Mouse (Mus musculus): Measurements from ENCODE around the gene Slc25a45. TPM values are rescaled to one million over a fixed set of nuclear protein-coding genes. Genes with fewer than 3 reads are reported as not detected.

Slc25a45 gene
- total RNA-seq (2021) = 1 to 10 TPM; 3.5 to 3.6 TPM
- long read RNA-seq, experiment 1, partial matches to known transcripts = 0 of 2 reads
- long read RNA-seq, experiment 1, other reads (novel, unspliced or antisense) = 0 of 2 reads
- long read RNA-seq, experiment 2, partial matches to known transcripts = 0 of 2 reads
- long read RNA-seq, experiment 2, other reads (novel, unspliced or antisense) = 0 of 2 reads

DNA sequence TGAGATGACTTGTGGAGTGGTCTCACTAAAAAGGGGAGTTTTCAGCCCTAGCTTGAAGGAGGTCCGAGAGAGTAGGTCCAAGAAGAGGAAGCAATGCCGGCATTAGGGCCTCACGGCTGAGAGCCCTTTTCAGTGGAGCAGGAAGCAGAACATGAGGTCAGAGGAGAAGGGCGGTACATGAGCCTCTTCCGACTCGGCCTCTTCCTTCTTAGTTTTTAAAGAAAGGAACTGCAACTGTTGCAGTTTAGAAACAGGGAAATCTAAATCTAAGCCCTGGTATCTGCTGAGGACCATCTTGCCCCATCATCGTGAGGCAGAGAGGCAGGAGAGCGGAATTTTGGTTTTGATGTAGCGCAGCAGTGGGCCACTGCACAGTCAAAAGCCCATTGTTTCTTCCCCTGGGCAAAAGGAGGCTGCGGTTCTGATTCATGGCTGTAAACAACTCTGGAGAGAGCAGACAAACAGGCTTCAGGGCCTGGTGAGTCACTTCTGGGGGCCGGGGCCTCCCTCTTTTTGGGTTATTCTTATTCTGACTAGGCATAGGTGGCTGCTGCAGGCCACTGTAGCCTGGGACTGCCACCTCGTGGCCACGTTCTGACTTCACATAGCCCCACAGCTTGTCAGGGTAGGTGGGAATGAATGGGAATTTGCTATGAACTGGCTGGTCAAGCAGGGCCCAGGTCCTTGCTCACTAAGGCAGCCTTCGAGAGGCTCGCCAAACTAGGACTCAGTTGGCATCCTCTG, at the start of gene Slc25a45:
Gene Slc25a45, plus strand, starts transcription at position 191 of the 744 bp plus-strand sequence.
- H3K4me3 ChIP-seq = peak within 1 kb of the TSS; percentile 33
- peak; percentile 88 for TF ChIP-seq CTCF (conservative IDR thresholded peaks at IDR 0.05)
- peak; percentile 68 to 75 for DNase-seq (ENCODE audit: low spot score in 2 of 2)
- peak within 1 kb of the TSS; percentile 89 for H3K27ac ChIP-seq

DNA sequence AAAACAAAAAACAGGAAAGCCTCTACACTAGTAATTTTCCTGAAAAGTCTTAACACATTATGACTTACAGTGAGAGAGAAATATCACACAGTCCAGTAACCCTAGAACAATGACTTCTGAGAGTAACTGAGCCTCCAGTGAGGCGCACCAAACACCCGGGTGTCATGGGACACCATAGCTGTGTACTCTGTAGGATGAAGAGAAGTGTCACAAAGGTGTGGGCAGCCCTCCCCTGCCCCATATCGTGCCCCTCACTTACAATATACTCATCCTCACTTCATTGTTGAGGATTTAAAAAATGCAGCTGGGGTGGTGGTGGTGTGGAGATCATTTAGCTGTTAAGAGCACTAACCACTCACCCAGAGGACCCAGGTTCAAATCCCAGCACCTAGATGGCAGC, 49.5 kb upstream of the Slc25a45 start:
- Histone ChIP-seq H3K27ac (no peak overlapping the region), H3K4me3 (no peak overlapping the region)
- DNase-seq (ENCODE audit: low spot score in 2 of 2) = no peak
- no peak for TF ChIP-seq CTCF (conservative IDR thresholded peaks at IDR 0.05)

DNA sequence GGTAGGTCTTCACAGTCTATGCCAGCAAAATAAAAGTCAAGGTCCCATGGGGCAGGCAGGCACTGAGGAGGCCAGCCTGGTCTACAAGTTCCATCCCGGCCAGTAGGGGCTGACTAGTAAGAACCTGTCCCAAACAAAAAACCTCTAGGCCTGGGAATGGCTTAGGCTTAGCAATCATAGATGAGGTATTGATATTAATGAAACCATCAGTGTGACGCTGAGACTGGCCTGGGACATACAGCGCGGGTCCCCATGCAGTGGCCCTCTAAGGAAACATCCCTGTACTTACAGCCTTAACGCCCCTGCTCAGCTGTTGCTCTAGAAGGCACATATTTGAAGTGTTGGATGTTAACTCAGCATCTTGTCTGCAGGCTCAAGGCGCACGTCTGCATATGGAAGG, 48.7 kb upstream of the Slc25a45 start:
- no peak for TF ChIP-seq CTCF (conservative IDR thresholded peaks at IDR 0.05)
- H3K4me3 ChIP-seq = no peak overlapping the region
- no peak overlapping the region for H3K27ac ChIP-seq
- DNase-seq (ENCODE audit: low spot score in 2 of 2) = no peak

DNA sequence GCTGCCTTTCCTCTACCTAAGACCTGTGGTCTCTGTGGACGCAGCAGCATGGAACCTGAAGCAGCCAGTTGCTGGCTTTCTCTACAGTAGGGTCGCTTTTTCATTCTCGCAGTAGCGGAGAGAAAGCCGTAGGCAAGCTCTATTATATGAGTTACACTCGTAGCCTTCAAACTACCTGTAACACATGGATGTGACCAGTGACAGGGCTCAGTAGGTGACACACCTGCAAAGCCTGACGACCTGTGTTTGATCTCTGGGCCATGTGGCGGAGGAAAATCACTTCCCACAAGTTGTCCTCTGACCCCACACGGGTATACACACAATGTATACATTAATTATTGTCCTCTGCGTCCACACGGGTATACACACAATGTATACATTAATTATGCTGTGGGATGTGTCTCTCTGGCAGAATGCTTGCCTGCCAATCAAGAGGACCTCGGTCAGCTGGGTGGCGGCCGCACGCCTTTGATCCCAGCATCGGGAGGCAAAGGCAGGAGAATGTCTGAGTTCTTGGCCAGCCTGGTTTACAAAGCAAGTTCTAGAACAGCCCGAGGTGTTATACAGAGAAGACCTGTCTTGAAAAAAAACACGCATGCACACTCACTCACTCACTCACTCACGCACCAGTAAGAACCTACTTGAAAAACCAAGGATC, 47.5 kb upstream of the Slc25a45 start:
- no peak for TF ChIP-seq CTCF (conservative IDR thresholded peaks at IDR 0.05)
- Histone ChIP-seq H3K27ac (no peak overlapping the region), H3K4me3 (no peak overlapping the region)
- no peak for DNase-seq (ENCODE audit: low spot score in 2 of 2)

DNA sequence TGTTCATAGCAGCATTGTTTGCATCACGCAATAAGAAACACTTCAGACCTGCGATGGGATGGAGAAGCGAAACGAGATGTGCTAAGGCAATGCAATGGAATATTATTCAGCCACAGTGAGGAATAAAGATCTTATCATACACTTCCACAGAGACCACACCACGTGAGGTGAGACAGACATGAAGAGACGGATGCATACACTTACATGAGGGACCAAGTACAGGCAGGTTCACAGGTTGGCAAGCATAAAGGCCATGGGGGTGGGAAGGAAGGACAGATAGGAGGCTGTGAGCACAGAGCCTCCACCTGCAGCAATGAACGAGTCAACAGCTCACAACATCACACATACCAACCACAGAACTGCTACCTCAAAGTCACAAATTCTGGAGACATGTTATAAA, 46.8 kb upstream of the Slc25a45 start:
- TF ChIP-seq CTCF (conservative IDR thresholded peaks at IDR 0.05) = no peak

DNA sequence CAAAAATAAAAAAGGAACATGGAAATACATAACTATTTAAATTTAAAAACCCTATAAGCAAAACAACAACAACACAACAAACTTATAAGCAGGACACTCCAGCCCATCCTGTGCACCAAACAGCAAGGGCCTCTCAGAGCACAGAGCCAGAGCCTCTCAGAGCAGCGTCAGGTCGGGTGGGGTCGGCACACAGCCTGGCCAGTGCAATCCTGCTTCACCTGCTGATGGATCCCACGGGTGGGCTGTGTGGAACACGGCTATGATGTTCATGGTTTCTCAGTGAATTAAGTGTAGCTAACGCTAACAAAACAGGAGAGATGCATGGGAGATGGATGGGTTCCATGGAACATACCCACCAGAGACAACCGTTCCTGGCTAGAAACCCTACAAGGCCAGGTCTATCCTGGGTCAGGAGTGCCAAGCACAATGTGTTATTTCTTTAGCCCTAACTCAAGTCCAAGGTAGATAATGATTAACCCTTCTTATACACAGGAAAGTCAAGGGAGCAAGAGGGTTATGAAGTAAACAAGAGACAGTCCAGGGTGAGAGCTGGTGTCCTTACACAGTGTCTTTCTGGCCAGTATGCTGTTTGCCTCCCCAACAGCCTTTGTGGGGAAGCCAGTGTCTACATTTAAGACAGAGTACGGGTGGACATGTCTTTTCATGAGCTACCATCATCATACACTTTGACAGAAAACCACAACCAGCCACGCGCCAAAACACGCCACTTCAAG, 46.2 kb upstream of the Slc25a45 start:
- Histone ChIP-seq H3K4me3 (no peak overlapping the region), H3K27ac (no peak overlapping the region)
- no peak for DNase-seq (ENCODE audit: low spot score in 2 of 2)
- TF ChIP-seq CTCF (conservative IDR thresholded peaks at IDR 0.05) = no peak

More for the DNA sequence above, 46.8 kb upstream of the Slc25a45 start:
- H3K4me3 ChIP-seq = no peak overlapping the region
- H3K27ac ChIP-seq = no peak overlapping the region
- DNase-seq (ENCODE audit: low spot score in 2 of 2) = no peak

DNA sequence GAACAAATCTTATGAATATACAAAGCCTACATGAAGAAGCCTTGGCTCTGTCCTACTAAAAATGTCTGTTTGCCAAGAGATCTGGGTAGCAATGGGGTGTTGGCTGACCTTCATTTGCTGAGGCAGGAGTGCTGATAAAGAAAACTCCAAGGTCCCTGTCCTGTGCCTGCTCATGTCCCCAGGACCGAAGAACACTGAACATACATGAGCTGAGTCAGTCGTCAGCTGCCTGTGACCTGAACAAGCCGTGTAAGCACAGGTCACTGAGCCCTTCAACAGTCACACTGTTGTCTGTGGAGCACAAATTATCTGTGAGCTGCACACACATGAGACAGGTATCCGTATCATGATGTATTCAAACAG, 45.7 kb upstream of the Slc25a45 start:
- Histone ChIP-seq H3K27ac (no peak overlapping the region), H3K4me3 (no peak overlapping the region)
- no peak for DNase-seq (ENCODE audit: low spot score in 2 of 2)
- no peak for TF ChIP-seq CTCF (conservative IDR thresholded peaks at IDR 0.05)

DNA sequence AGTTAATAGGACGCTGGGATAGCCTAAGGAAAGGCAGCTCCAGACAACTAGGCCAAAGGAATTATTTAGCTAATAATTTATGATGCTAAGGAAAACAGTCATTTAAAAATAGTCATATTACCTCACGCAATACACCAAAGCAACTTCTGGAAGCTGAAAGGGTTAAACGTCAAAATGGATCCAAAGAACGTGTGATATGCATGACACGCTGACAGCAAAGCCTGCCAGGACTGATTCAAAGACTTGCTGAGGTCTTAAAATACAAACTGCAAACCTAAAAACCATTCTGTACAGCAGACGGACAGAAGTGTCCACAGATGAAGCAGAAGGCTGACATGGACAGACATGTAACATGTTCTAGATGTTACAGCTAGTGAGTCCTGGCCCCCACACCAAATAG, 45.3 kb upstream of the Slc25a45 start:
- TF ChIP-seq CTCF (conservative IDR thresholded peaks at IDR 0.05) = no peak
- H3K27ac ChIP-seq = no peak overlapping the region
- H3K4me3 ChIP-seq = no peak overlapping the region
- no peak for DNase-seq (ENCODE audit: low spot score in 2 of 2)

DNA sequence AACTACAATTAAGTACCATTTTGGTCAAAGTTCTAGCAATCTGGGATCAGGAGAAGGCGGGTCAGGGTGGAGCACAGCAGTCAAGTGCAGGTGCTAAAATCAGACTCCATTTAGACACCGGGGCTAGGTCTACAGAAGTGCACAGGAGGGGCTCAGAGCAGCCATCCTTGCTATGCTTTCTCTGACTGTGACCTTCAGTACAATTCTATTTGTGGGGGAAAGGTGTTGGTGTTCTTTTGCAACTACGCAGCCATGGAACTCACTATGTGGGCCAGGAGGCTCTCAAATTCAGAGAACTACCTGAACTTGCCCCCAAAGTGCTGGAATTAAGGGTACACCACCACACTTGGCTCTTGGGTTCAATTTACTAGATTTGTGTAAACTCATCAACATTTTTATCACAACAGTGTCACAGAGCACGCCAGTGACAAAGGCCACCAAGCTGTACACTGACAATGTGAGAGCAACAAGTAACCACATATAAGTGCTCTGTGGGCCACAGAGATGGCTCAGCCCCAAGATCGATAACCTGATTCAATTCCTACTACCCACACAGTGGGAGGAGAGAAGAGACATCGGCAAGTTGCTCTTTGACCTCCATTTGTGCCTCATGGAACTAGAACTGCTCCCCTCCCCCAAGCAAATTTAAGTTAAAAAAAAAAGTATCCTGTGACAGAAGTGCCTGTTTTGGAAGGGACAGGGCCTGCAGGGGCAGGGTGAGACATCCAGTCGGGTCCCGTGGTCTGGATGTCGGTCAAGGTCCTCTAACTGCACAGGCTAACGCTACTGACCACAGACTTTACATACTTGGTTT, 44.1 kb upstream of the Slc25a45 start:
- no peak for DNase-seq (ENCODE audit: low spot score in 2 of 2)
- Histone ChIP-seq H3K27ac (no peak overlapping the region), H3K4me3 (no peak overlapping the region)
- no peak for TF ChIP-seq CTCF (conservative IDR thresholded peaks at IDR 0.05)

DNA sequence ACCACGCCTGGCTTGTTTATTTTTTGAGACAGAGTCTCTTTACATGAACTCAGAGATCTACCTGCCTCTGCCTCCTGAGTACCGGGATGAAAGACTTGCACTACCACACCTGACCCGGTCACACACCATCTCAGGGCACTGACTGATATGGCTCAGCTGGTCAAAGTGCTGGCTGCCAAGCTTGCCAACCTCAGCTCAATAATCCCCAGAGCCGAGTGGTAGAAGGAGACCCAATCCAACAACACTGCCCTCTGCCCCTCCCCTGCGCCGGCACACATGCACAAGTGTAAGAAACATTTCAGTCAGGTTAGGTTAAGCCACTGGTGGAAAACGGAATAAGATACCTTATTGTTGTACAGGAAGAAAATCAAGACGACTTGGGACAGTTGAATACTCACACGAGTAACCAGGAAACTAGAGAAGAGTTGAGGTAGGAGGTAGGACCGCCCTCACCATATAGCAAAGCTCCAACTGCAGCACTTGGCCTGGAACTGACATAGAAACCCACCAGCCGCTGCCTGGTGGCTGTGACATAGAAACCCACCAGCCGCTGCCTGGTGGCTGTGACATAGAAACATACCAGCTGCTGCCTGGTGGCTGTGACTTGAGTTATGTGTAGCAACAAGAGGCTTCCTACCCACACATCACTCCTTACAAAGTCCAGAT, 43.2 kb upstream of the Slc25a45 start:
- no peak overlapping the region for H3K4me3 ChIP-seq
- no peak for TF ChIP-seq CTCF (conservative IDR thresholded peaks at IDR 0.05)
- DNase-seq (ENCODE audit: low spot score in 2 of 2) = no peak
- no peak overlapping the region for H3K27ac ChIP-seq

DNA sequence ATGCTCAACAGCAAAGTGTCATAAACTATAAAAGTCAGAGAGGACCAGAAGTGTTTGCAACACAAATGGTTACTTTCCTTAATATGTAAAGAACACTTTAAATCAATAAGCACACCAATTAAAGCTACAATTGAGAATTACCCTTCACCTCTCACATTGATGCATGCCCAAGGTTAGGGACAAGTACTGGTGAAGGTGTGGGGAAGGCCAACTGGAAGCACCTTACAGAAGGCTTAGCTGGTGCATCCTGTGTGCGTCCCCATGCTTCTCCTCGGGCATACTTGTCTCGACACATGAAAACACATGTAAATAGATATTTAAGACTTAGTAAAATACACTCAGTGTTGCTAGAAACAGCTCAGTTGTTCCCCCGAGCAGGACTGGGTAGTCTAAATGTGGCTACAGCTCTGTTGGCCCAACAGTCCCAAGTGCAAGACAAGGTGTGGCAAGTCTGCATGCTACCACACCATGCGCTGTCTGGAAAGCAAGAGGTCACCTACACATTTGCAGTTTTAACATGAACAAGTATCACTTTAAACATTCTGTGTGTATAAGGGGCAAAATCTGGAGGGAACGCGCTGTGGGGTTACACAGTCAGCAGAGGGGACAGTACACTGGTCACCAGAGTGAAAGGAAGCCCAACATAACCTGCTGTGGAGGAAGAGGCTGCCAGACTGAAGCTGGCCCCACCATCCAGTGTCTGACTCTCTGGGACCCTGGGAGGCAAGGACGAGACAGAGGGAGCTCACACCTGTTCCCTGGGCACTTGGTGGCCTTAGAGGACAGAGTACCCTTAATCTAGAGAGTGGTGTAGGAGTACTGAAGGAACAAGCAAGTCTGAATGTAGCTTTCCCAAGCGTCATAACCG, 42.3 kb upstream of the Slc25a45 start:
- no peak overlapping the region for H3K27ac ChIP-seq
- no peak for DNase-seq (ENCODE audit: low spot score in 2 of 2)
- TF ChIP-seq CTCF (conservative IDR thresholded peaks at IDR 0.05) = no peak

More for the DNA sequence above, 42.3 kb upstream of the Slc25a45 start:
- H3K4me3 ChIP-seq = no peak overlapping the region
